8 mouse cellular contexts compared by ENCODE assay signal in genomic region chrX:6448001-6448400, GRCm38 (mm10). TPM values are rescaled to one million over a fixed set of nuclear protein-coding genes. Genes with fewer than 3 reads are reported as not detected.
DNase-seq lines count a peak whose midpoint lies in the region; ATAC-seq and TF ChIP-seq lines count a peak whose summit lies in the region.

No protein-coding gene starts in this region.

- H3K4me3 ChIP-seq in intestine, postnatal 0 days (ENCODE audit: low read depth, low read length), result no peak overlapping the region

- no peaks in the 10 kb centered on the region for H3K36me3 ChIP-seq in intestine, postnatal 0 days (ENCODE audit: control insufficient read depth, insufficient read depth)

- no peaks in the 10 kb centered on the region for H3K9me3 ChIP-seq in intestine, postnatal 0 days (ENCODE audit: control insufficient read depth)

- ATAC-seq in intestine, postnatal 0 days, result no peak

- no peaks in the 10 kb centered on the region for H3K4me1 ChIP-seq in intestine, postnatal 0 days (replicated peaks; ENCODE audit: control insufficient read depth, insufficient read depth, low read length)

- no peaks in the 10 kb centered on the region for H3K27me3 ChIP-seq in intestine, postnatal 0 days (replicated peaks; ENCODE audit: control insufficient read depth, insufficient read depth, low read length)

- H3K9ac ChIP-seq in intestine, postnatal 0 days (ENCODE audit: low read depth, low read length), result no peak overlapping the region

- no peak overlapping the region for H3K27ac ChIP-seq in intestine, postnatal 0 days (ENCODE audit: low read depth, low read length)

- no peak overlapping the region for H3K4me2 ChIP-seq in intestine, postnatal 0 days (replicated peaks; ENCODE audit: low read depth)

- 78% methylated on average over 4 of the region's 4 CpGs for WGBS in intestine, postnatal 0 days

- peak; percentile 40 to 57 for DNase-seq in adrenal gland, adult (ENCODE audit: inconsistent age in 2 of 2, low spot score in 1 of 2)
- no peak for DNase-seq in adrenal gland, adult 18-20 months (ENCODE audit: low spot score in 2 of 2)
- peak; percentile 37 for DNase-seq in layer of hippocampus, adult 11-12 months (ENCODE audit: low spot score)
- DNase-seq in layer of hippocampus, adult 9-10 months (ENCODE audit: low spot score), result no peak
- DNase-seq in kidney, adult 9 months, result peak; percentile 24
- DNase-seq in right cerebral cortex, adult 18-20 months, result peak; percentile 5
- no peak for DNase-seq in gastrocnemius, postnatal 4 days (ENCODE audit: low spot score in 2 of 2)

- no peak for TF ChIP-seq CTCF in intestine, postnatal 0 days (IDR thresholded peaks at IDR 0.05; ENCODE audit: low read depth)

RNA-seq across cellular contexts. Expression of gene Shroom4, which starts 48.3 kb away (rescaled TPM):
- total RNA-seq in adrenal gland, adult 18-20 months (2021), result 10 to 100 TPM; 17.5 to 32.2 TPM
- 0.55 and 0.68 TPM in 2 replicates for polyA plus RNA-seq in intestine, postnatal 0 days (2015; fragmentation: Nextera tagmentation; extraction: Ambion mirVana)
- total RNA-seq in gastrocnemius, postnatal 4 days (2021), result 1 to 10 TPM; 8.7 to 9.1 TPM

Comparison
In these comparisons a context has a peak if more than half of its experiments do, and no peak if none do; other contexts are left out.
1. DNase-seq: peak in adrenal gland, adult (2 of 2), layer of hippocampus, adult 11-12 months (single experiment), kidney, adult 9 months (single experiment) and right cerebral cortex, adult 18-20 months (single experiment); none in adrenal gland, adult 18-20 months (0 of 2), layer of hippocampus, adult 9-10 months (single experiment) and gastrocnemius, postnatal 4 days (0 of 2).